Mouse (Mus musculus): ENCODE results near the gene Lnp1.
"Not testable (repeated sequence)": the region's sequence is repeated elsewhere in the genome, so short reads cannot be mapped to it uniquely, and the experiment has no call there.

Lnp1 gene

DNA sequence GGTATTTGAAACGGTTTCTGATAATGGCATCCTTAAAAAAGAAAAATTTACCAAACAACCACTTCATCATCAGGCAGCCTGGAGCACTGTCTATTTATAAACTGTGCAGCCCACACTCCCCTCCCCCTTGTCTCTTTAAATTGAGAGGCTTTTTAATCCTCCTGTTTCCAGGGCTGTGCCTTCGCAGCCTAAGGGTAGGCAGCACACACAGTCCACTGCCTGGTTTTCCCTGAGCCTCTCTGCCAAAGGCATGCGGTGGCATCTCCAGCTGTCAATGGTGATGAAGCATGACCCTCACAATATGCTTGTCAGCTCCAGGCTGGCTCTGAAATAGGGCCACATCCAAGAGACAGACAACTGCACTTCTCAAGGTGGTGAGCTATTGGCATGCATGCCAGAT lies at the start of gene Lnp1:
Gene Lnp1, minus strand, starts transcription at position 39 of the 400 bp plus-strand sequence.
- DNase-seq (ENCODE audit: low read depth, low spot score), result no peak

DNA sequence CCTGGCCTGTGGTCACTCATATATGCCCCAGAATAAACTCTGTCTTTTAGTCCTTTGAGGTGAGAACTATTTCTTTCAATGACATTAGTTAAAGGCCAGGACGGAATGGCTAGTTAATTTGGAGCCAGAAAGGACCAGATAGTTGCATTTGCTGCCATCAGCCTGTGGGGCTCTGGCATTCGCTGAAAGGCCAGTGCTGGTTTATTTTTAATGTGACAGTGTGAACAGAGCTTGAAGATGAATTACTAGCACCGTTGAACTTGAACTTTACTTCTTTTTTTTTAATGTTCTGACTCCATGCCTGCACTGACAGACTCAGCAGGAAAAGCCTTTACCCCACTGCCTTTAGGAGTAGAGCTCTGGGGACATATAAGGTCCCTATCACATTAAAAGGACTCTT lies 46.8 kb upstream of the Lnp1 start:
- no peak for DNase-seq (ENCODE audit: low read depth, low spot score)

DNA sequence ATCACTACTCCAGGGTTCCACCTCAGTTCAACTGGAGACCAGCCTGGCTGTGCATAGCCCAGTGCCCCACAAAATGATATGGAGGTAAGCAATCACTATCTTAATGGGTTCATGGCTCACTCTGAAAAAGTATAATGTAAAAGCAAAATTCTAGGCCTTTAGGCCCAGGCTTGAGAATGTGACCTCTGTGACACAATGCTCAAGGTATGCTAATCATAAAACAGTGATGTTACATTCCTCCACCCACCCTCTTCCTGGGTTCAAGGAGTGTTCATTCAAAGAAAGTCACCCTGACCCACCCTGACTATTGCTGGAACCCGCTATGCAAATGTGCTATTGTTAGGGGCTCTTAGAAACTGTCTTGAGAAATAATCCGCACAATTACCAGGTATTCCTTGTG lies 30.4 kb upstream of the Lnp1 start:
- not testable (repeated sequence) for DNase-seq (ENCODE audit: low read depth, low spot score)

DNA sequence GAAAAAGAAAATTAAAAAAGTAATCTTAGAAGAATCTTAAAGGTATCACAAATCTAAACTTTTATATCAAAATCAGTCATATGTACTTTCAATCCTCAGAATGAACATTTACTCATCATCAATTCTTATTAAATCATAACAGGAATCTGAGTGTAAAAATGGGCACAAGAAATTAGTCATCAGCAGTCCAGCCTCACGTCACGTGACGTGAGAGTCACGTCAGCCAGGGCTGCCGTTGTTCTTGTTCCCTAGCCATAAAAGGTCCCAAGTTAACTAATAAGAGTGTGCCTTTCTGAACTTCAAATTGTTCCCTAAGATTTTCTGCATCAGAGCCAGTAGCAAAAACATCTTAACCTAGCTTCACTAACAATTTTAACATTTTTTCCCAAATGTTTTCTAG lies 21.2 kb upstream of the Lnp1 start:
- DNase-seq (ENCODE audit: low read depth, low spot score), result no peak

DNA sequence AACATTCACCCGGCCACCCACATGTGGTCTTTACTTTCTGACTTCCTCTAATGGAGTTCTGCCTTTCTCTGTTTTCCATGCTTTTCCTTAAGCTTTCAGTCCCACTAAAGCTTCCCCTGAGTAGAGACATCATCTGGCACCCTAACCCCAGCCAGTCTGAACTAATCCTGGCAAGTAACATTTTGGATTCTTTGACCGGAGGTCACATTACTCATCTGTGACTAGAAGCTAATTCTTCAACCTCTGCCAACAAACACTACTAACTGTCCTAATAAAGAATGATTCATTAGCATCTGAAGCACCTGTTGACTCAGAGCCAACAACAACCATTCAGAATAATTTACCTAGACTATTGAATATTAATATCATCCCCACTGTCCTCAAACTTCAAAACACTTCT lies 14.5 kb upstream of the Lnp1 start:
- DNase-seq (ENCODE audit: low read depth, low spot score), result no peak

DNA sequence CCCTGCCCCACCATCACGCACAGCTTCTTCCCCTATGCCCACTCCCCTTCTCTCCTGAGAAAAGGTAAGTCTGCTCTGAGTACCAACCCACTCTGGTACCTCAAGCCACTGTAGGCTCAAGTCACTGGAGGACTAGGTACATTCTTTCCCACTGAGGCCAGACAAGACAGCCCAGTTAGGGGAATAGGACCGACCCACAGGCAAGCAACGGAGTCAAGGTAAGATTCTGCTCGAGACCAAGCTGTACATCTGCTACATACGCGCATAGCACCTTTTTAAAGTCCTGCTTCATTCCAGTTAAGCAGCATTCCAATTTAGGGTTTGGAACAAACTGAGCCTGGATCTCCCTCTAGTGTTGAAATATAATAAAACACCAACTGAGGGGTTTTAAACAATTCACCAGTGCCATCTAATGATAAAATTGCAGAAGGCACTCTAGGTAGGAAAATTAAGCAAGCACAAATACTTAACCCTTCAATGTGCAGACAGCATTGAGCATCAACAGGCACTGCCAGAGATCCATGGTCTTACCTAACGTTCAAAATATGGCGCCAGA lies 7.7 kb downstream of the Lnp1 start:
- peak; percentile 25 for DNase-seq (ENCODE audit: low read depth, low spot score)

DNA sequence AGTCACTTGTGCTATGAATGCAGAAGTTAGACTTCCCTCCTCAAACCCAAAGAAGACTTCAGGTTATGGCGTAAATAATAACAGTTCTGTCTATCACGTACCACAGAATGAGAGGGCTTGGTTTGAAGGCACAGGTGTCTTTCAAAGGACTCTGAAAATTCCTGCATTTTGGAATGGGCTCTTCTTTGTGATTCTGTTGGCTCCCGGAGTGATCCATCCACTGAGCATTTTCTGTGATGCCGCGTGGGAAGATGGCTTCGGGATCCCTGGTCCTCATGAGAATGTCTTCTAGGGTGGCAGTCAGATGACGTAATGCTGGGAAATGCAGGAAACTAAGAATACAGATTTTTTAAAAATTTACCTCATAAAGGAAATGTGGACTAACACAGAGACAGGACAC lies 10.6 kb downstream of the Lnp1 start:
- DNase-seq (ENCODE audit: low read depth, low spot score), result no peak

DNA sequence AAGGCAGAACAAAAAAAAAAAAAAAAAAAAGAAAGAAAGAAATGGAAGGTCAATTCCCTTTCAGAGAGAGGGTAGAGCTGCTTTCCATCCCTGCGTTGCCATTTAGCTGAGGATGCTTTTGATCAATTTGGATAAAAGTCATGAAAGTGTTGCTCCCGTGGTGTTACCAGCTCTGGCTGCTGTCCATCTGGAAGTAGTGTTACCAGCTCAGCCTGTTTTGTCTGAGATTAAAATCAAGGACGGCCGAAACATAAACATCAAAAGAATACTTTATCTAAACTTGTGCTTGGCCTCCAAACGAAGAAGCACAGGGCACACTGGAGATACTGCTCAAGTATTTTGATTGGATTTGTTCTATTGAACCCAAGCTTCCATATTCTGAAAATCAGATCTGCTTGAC lies 18.9 kb downstream of the Lnp1 start:
- DNase-seq (ENCODE audit: low read depth, low spot score), result no peak

DNA sequence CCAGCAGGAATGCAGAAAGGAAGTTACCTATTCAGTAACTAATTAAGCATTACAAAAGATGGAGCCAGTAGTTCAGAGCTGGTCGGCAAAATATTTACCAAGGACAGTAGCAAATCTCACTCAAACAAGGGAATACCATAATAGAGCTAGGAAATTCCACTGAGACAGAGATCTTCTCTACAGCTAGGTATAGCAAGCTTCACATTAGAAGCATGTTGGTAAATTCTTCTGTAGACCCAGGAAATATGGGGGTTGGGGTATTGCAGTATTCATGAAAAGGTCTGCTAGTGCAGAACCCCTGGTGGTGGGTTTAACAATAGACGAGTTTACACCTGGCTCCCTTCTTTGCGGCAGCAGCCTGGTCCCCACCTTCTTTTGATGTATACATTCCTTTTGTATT lies 25.7 kb downstream of the Lnp1 start:
- not testable (repeated sequence) for DNase-seq (ENCODE audit: low read depth, low spot score)

DNA sequence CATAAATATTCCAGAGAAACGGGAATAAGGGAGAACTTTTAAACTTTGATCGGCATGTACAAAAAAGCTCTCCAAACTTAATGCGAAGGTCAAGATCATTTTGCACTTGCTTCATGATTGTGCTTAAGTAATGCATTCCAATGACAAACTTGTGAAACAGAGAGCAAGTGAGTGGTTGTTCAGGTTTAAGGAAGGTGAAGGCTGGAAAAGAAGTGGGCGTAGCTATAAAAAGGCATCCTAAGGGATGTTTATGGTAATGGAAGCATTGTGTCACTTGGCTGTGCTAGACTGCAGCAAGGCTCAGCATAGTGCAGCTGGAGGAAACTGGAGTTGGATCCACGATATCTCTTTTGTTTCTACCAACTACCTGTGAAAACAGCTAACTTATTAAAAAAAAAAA lies 36.3 kb downstream of the Lnp1 start:
- DNase-seq (ENCODE audit: low read depth, low spot score), result no peak

DNA sequence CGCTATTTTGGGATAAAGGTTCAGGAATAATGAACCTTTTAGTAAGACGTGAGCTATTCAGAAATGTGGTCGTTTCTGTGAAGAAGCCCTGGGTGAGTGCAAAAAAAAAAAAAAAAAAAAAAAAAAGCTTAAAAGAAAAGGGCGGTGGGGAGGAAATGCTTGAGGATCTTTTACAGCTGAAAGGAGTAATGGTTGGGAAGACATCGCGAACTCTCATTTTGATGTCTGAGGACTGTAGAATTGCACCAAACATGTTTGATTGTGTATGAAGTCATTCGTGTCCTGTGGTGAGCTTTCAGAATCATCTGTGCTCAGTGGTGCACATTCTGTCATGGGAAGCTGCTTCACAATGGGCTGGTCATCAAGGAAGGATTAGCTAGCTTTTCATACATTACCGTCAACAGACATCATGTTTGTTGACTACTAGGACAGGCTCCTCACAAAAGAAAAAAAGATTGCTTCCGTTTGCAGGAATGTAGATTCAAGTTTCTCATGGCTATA lies 41.2 kb downstream of the Lnp1 start:
- DNase-seq (ENCODE audit: low read depth, low spot score), result no peak

DNA sequence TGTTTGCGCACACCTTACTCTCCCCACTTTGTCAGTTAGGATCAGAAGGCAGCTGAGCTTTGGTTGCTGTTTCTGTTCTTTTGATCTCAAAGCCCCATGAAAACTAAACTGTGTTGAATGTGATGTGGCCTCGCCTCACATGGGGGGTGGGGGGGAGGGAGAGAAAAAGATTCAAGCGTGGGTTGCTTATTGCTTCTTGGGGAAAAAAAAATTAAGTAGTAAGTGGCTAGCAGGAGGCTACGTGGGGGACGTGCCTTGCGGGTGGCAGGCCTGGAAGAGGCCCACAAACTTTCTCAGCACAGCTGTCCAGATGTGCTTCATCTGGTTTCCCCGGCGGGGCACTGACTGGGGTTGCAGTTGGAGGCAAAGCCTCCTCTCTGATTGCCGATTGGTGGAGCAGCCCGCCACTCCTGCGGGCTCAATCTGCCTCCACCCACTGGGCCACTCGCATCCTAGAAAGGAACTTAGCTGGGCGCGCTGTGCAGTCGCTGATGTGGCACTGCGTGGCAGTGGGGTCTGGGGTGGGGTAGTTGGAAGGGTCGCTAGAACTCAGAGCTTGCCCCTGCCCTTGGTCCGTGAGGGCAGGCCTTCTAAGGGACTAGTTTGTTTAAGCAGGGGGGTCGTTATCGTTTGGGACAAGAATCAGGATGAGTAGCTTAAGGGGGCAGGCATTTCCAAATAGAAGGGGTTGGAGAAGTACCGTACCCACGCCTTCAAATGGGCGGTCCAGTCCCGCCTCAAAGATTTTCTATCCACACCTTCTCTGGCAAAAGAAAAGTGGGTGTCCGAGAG lies 41.8 kb downstream of the Lnp1 start, which contains the start of gene Tmem45a:
Gene Tmem45a, minus strand, starts transcription at position 343 of the 792 bp plus-strand sequence.
- peak; percentile 39 for DNase-seq (ENCODE audit: low read depth, low spot score)

DNA sequence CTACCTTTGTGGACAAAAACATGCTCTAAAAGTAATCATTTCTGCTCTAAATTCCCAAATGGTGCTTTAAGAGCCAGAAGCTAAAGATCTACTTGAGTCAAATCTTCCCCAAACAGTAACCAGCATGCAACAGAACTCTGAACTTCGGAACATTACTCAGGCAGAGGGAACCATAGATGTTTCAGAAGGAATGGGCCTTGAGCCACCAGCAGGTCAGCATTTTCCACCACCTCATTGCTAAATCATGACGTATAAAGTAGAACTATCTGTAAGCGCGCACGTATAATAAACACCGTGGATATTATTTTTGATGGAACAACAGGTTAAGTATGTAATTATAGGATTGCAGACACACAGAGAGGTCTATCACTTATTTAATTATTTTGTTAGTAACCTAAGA lies 43.0 kb downstream of the Lnp1 start:
- no peak for DNase-seq (ENCODE audit: low read depth, low spot score)

DNA sequence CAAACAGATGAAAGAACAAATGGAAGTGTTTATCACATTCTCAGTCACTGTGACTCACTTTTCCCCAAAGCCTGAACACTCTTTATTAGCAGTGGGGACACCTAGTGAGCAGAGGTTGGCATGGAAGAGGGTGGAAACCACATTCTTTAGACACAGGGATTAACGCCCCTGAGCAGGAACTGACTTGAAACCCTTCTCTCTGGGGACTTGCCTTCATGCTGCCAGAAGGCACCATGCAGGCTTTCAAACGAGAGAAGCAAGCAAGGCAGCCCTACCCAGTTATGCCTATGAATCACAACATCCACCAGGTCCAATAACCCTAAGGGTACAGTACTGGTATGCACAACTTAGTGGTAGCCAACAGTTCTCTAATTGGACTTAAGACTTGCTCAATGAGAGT lies 54.5 kb downstream of the Lnp1 start:
- DNase-seq (ENCODE audit: low read depth, low spot score), result no peak

DNA sequence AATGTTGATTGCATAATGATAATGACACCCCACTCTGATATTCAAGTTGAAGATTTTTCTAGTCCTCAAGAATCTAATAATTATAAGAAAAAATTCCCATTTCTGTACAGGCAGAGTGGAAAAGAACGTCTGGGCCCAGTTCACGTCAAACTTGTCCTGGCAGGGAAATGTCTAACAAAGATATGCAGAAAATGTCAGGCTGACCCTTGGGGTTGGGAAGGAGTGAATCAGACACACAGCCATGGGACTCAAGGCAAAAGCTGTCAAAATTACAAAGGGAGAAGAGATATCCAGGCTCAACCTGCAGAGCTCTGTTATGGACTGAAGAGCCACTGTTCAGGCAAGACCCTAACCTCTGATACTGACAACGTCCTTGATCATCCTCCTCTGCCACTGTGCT lies 57.4 kb downstream of the Lnp1 start:
- DNase-seq (ENCODE audit: low read depth, low spot score), result no peak

DNA sequence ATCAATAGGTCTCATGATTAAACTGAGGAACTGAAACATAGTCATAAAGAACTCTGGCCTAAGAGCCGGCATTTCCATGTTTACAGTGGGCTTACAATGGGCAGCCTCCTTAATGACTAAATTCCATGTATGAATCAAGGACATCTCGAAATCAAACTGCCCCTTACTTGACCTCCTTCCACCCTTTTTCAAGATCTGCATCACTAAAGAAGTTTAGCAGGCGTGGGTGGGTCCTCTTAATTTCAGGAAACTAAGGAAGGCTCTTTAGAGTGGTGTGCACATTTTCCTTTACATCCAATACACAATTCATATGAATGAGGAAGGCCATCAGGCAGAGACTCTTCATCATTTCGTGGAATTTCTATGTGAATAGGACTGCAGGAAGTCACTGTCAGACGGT lies 59.5 kb downstream of the Lnp1 start:
- no peak for DNase-seq (ENCODE audit: low read depth, low spot score)

DNA sequence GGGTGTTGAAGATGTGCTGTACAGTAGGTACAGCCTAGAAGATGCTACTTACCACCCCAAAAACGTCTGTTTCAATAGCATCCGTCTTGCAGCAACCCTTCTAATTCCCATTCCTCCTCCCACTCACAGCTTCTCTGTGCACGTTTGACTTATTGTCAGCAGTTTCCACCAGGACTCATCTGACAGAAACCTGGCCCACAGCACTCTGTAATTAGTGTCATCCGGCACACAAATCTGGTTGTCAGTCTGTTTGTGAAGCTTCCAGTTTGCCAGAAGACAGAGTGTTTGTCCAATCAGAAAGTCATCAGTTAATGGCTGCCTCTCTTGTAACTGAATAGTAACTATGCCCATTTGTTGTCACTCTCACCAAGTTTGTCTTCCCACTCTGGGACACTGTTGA lies 60.3 kb downstream of the Lnp1 start:
- DNase-seq (ENCODE audit: low read depth, low spot score), result no peak

All from CD4-positive, CD25-positive, alpha-beta regulatory T cell, adult 2 months (primary cell).